Mouse (Mus musculus): ENCODE measurements around the gene Zdhhc20. TPM values are rescaled to one million over a fixed set of nuclear protein-coding genes. Genes with fewer than 3 reads are reported as not detected.

Zdhhc20 gene
- 4.3 and 5.1 TPM in 2 replicates for polyA plus RNA-seq (2012; rRNA removed)

DNA sequence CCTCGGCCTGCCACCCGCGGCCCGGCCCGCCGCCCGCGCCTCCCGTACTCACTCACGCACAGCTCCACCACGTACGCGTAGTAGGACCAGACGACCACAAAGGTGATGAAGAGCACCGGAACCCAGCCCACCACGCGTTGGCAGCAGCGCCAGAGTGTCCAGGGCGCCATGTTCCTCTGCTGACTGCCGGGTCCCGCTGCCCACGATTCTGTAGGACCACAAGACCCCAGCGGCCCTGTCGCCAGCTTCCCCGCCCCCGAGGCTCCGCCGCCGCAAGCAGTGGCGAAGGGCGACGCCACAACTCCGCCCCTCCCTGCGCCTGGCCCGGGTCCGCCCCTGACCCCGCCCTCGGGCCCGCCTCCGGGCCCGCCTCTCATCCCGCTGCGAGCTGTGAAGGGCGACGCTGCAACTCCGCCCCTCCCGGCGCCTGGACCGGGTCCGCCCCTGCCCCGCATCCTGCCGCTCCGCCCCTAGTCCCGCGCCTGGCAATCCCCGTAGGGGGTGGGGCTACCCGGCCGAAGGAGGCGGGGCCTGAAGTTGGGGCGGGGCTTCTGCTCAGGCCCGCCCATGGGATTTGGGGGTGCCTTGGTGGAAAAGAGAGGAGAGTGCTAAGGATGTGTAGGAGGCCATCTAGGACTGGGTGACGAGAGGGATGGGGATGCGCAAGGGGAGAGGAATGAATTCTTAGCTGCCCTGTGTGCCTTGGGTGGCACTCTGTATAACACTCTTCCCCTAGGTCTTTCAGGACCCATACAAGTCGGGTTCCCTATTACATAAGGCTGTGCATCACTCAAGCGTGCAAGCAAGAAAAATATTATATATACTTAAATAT, at the start of gene Zdhhc20:
Gene Zdhhc20 (minus strand): TSS at position 266 of the 832 bp plus-strand sequence.
- peak; percentile 86 to 91 for DNase-seq (ENCODE audit: low read depth in 1 of 2, low spot score in 2 of 2)
- peaks cover 10% of the 10 kb centered on the region for H3K4me1 ChIP-seq (ENCODE audit: control insufficient read depth, insufficient read depth, insufficient read length)
- TF ChIP-seq POLR2A (IDR thresholded peaks at IDR 0.05; ENCODE audit: low read depth, low read length) = peak; percentile 64
- TF ChIP-seq CTCF (IDR thresholded peaks at IDR 0.05; ENCODE audit: extremely low read depth, insufficient read depth, insufficient read length, insufficient replicate concordance) = no peak
- H3K27me3 ChIP-seq (ENCODE audit: control insufficient read depth, insufficient read depth, low read length) = no peaks in the 10 kb centered on the region
- peak within 1 kb of the TSS; percentile 85 for H3K27ac ChIP-seq (ENCODE audit: insufficient read depth, low read length)
- H3K36me3 ChIP-seq (ENCODE audit: control insufficient read depth, insufficient read depth, low read length) = no peaks in the 10 kb centered on the region
- peak within 1 kb of the TSS; percentile 99 for H3K4me3 ChIP-seq (ENCODE audit: extremely low read depth, insufficient read depth, insufficient read length)
- 5% methylated on average over 57 of the region's 65 CpGs for WGBS

DNA sequence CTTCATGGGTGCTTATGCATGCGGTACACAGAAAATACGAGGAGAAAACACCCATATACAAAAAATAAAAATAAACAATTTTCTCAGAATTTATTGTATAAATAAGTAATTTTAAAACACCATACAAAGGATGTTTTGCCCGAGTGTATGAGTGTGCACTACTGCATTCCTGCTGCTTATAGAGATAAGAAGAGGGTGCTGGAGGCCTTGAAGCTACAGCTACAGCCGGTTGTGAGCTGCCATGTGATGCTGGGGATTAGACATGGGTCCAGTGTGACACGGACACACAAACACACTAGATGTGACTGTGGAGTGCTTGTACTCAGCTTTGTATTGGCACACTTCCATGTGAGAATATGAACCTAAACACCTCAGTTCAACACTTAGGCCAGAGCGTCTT, 47.2 kb upstream of the Zdhhc20 start:
- Histone ChIP-seq H3K4me3 (ENCODE audit: extremely low read depth, insufficient read depth, insufficient read length) (no peak overlapping the region), H3K27me3 (ENCODE audit: control insufficient read depth, insufficient read depth, low read length) (no peaks in the 10 kb centered on the region), H3K36me3 (ENCODE audit: control insufficient read depth, insufficient read depth, low read length) (peaks cover 7% of the 10 kb centered on the region; the same call in 1 of the 2 replicates), H3K4me1 (ENCODE audit: control insufficient read depth, insufficient read depth, insufficient read length) (no peaks in the 10 kb centered on the region), H3K27ac (ENCODE audit: insufficient read depth, low read length) (no peak overlapping the region)
- 87% methylated on average over 6 of the region's 6 CpGs for WGBS
- no peak for DNase-seq (ENCODE audit: low read depth in 1 of 2, low spot score in 2 of 2)
- TF ChIP-seq CTCF (IDR thresholded peaks at IDR 0.05; ENCODE audit: extremely low read depth, insufficient read depth, insufficient read length, insufficient replicate concordance) (no peak), POLR2A (IDR thresholded peaks at IDR 0.05; ENCODE audit: low read depth, low read length) (no peak)

DNA sequence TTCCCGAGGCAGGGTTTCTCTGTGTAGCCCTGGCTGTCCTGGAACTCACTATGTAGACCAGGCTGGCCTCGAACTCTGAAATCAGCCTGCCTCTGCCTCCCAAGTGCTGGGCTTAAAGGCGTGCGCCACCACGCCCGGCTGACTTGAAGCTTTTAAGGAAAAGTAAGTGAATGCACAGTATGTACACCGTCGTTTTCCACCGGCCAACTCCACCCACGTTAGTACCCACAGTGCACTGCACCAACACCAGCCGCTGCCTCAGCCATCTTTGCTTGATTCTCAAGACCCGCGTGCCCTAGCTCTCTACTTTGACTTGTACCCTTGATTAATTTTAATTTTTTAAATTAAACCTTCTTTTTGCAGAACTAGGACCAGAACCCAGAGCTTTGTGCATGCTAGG, 44.6 kb upstream of the Zdhhc20 start:
- Histone ChIP-seq H3K4me1 (ENCODE audit: control insufficient read depth, insufficient read depth, insufficient read length) (no peaks in the 10 kb centered on the region), H3K27ac (ENCODE audit: insufficient read depth, low read length) (no peak overlapping the region), H3K36me3 (ENCODE audit: control insufficient read depth, insufficient read depth, low read length) (peaks cover 6% of the 10 kb centered on the region; the same call in 1 of the 2 replicates), H3K27me3 (ENCODE audit: control insufficient read depth, insufficient read depth, low read length) (no peaks in the 10 kb centered on the region), H3K4me3 (ENCODE audit: extremely low read depth, insufficient read depth, insufficient read length) (no peak overlapping the region)
- 94% methylated on average over 13 of the region's 13 CpGs for WGBS
- TF ChIP-seq POLR2A (IDR thresholded peaks at IDR 0.05; ENCODE audit: low read depth, low read length) (no peak), CTCF (IDR thresholded peaks at IDR 0.05; ENCODE audit: extremely low read depth, insufficient read depth, insufficient read length, insufficient replicate concordance) (no peak)
- DNase-seq (ENCODE audit: low read depth in 1 of 2, low spot score in 2 of 2) = no peak

- TF ChIP-seq POLR2A (IDR thresholded peaks at IDR 0.05; ENCODE audit: low read depth, low read length) (no peak), CTCF (IDR thresholded peaks at IDR 0.05; ENCODE audit: extremely low read depth, insufficient read depth, insufficient read length, insufficient replicate concordance) (no peak)
- WGBS = 91% methylated on average over 7 of the region's 7 CpGs
- Histone ChIP-seq H3K36me3 (ENCODE audit: control insufficient read depth, insufficient read depth, low read length) (peaks cover 3% of the 10 kb centered on the region; the same call in 1 of the 2 replicates), H3K4me3 (ENCODE audit: extremely low read depth, insufficient read depth, insufficient read length) (no peak overlapping the region), H3K27ac (ENCODE audit: insufficient read depth, low read length) (no peak overlapping the region), H3K4me1 (ENCODE audit: control insufficient read depth, insufficient read depth, insufficient read length) (no peaks in the 10 kb centered on the region), H3K27me3 (ENCODE audit: control insufficient read depth, insufficient read depth, low read length) (no peaks in the 10 kb centered on the region)
- no peak for DNase-seq (ENCODE audit: low read depth in 1 of 2, low spot score in 2 of 2)
These were observed 43.5 kb upstream of the Zdhhc20 start for GRCm38 (mm10) chr14:57933608-57934007.

DNA sequence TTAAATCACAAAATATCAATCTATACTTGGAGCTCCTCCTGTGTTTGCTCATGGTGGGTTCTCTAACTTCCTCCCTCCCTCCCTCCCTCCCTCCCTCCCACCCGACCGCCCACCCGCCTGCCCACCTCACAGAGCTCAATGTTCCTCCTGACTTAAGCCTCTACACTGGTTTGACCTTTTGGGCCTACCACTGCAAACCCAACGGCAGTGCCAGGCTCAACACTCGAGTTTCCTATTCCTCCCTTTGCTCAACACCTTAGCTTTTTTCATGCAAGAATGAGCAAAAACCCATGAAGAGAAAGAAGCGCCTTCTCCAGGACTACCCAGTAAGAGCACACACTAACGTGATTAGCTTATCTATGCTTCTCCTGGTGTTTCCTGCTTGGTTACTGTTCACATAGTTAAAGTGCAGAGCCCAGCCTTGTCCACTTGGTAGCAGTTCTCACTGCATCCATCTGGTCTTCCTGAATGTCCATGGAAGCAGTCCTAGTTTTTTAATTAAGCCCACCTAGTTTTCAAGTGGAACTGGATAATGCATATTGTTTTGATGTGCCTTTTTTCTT, 42.9 kb upstream of the Zdhhc20 start:
- TF ChIP-seq POLR2A (IDR thresholded peaks at IDR 0.05; ENCODE audit: low read depth, low read length) (no peak), CTCF (IDR thresholded peaks at IDR 0.05; ENCODE audit: extremely low read depth, insufficient read depth, insufficient read length, insufficient replicate concordance) (no peak)
- Histone ChIP-seq H3K4me3 (ENCODE audit: extremely low read depth, insufficient read depth, insufficient read length) (no peak overlapping the region), H3K36me3 (ENCODE audit: control insufficient read depth, insufficient read depth, low read length) (peaks cover 3% of the 10 kb centered on the region; the same call in 1 of the 2 replicates), H3K4me1 (ENCODE audit: control insufficient read depth, insufficient read depth, insufficient read length) (no peaks in the 10 kb centered on the region), H3K27me3 (ENCODE audit: control insufficient read depth, insufficient read depth, low read length) (no peaks in the 10 kb centered on the region), H3K27ac (ENCODE audit: insufficient read depth, low read length) (no peak overlapping the region)
- DNase-seq (ENCODE audit: low read depth in 1 of 2, low spot score in 2 of 2) = no peak
- WGBS = 69% methylated on average over 7 of the region's 7 CpGs

DNA sequence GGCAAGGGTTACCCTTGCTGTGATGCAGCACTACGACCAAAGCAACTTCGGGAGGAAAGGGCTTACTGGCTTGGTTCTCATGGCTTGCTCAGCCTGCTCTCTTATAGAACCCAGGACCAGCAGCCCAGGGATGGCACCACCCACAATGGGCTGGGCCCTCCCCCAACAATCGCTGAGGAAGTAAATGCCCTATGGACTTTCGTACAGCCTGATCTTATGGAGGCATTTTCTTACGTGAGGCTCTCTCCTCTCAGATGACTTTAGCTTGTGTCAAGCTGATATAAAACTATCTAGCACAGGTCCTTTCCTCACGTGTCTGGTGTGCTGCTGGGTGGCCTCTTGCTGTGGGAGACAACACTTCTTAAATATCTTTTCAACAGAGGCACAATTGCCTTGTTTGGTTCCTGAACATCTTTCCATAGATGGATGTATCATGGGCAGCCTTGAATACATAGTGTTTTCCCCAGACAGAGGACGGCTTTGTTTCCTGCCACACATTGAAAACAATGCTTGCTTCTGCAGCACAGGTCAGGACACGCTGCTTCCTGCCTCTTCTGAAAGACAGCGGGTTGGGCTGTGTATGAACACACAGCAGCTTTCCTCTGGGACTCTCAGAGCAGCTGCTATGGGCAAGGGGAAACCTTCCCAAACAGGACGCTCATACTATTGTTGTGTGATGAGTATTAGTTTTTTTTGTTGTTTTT, 31.5 kb upstream of the Zdhhc20 start:
- Histone ChIP-seq H3K27me3 (ENCODE audit: control insufficient read depth, insufficient read depth, low read length) (no peaks in the 10 kb centered on the region), H3K36me3 (ENCODE audit: control insufficient read depth, insufficient read depth, low read length) (peaks cover 24% of the 10 kb centered on the region), H3K4me1 (ENCODE audit: control insufficient read depth, insufficient read depth, insufficient read length) (no peaks in the 10 kb centered on the region), H3K27ac (ENCODE audit: insufficient read depth, low read length) (no peak overlapping the region), H3K4me3 (ENCODE audit: extremely low read depth, insufficient read depth, insufficient read length) (no peak overlapping the region)
- no peak for DNase-seq (ENCODE audit: low read depth in 1 of 2, low spot score in 2 of 2)
- TF ChIP-seq CTCF (IDR thresholded peaks at IDR 0.05; ENCODE audit: extremely low read depth, insufficient read depth, insufficient read length, insufficient replicate concordance) (no peak), POLR2A (IDR thresholded peaks at IDR 0.05; ENCODE audit: low read depth, low read length) (no peak)
- 67% methylated on average over 10 of the region's 10 CpGs for WGBS
